Comparison of ENCODE assay signal across 25 mouse cellular contexts in genomic region chr6:72971074-72971473, GRCm38 (mm10).
"Had no signal": no experiment of that assay in that cellular context is flagged by ENCODE, and none has a peak within 500 bp of the region (broad histone marks: within the 10 kb centered on the region; RNA-seq: fewer than 3 reads in every experiment).

No protein-coding gene starts in this region.

- H3K4me3 ChIP-seq: intestine, embryonic 15.5 days; layer of hippocampus, adult 2 months; limb, embryonic 10.5 days; limb, embryonic 13.5 days; liver, embryonic 12.5 days; liver, embryonic 15.5 days; megakaryocyte, embryonic 14.5 days; midbrain, embryonic 10.5 days; midbrain, embryonic 13.5 days; neural tube, embryonic 12.5 days; neural tube, embryonic 15.5 days had no signal

- H3K27ac ChIP-seq: intestine, embryonic 15.5 days; kidney, postnatal 0 days; layer of hippocampus, adult 2 months; limb, embryonic 10.5 days; limb, embryonic 13.5 days; liver, embryonic 12.5 days; liver, embryonic 15.5 days; macrophage; midbrain, embryonic 10.5 days; midbrain, embryonic 13.5 days; neural tube, embryonic 12.5 days; neural tube, embryonic 15.5 days; stomach, postnatal 0 days had no signal

- DNase-seq: kidney, adult 11 months; kidney, adult 9 months; kidney, postnatal 25 days; layer of hippocampus, adult 9-11 months; liver; lung, postnatal 14 days; right cerebral cortex, adult 18-20 months; right cerebral cortex, postnatal 25 days; thymus, adult 2 months; thymus, postnatal 25 days had no signal

- H3K4me2 ChIP-seq: intestine, embryonic 15.5 days; limb, embryonic 13.5 days; liver, embryonic 12.5 days; liver, embryonic 15.5 days; midbrain, embryonic 13.5 days; neural tube, embryonic 12.5 days; neural tube, embryonic 15.5 days had no signal

- ATAC-seq: intestine, embryonic 15.5 days; liver, embryonic 12.5 days; midbrain, embryonic 13.5 days; midbrain, embryonic 16.5 days had no signal

- H3K27me3 ChIP-seq: intestine, embryonic 15.5 days; limb, embryonic 13.5 days; liver, embryonic 12.5 days; liver, embryonic 15.5 days; midbrain, embryonic 13.5 days; neural tube, embryonic 12.5 days; neural tube, embryonic 15.5 days had no signal

- H3K9ac ChIP-seq: intestine, embryonic 15.5 days; limb, embryonic 13.5 days; liver, embryonic 12.5 days; liver, embryonic 15.5 days; midbrain, embryonic 13.5 days; neural tube, embryonic 12.5 days; neural tube, embryonic 15.5 days had no signal

- H3K9me3 ChIP-seq: intestine, embryonic 15.5 days; limb, embryonic 10.5 days; liver, embryonic 12.5 days; liver, embryonic 15.5 days; midbrain, embryonic 10.5 days; midbrain, embryonic 13.5 days; neural tube, embryonic 12.5 days; neural tube, embryonic 15.5 days had no signal

- H3K36me3 ChIP-seq: intestine, embryonic 15.5 days; limb, embryonic 10.5 days; limb, embryonic 13.5 days; liver, embryonic 12.5 days; liver, embryonic 15.5 days; midbrain, embryonic 10.5 days; midbrain, embryonic 13.5 days; neural tube, embryonic 12.5 days; neural tube, embryonic 15.5 days had no signal

- H3K4me1 ChIP-seq: intestine, embryonic 15.5 days; limb, embryonic 10.5 days; limb, embryonic 13.5 days; liver, embryonic 12.5 days; liver, embryonic 15.5 days; megakaryocyte, embryonic 14.5 days; midbrain, embryonic 10.5 days; midbrain, embryonic 13.5 days; neural tube, embryonic 12.5 days; neural tube, embryonic 15.5 days had no signal
